Mouse (Mus musculus): Measurements from ENCODE around the gene Foxr1. TPM values are rescaled to one million over a fixed set of nuclear protein-coding genes. Genes with fewer than 3 reads are reported as not detected.

The Foxr1 gene
- polyA plus RNA-seq, 1 experiment from 2014 or later = not detected

GRCm38 (mm10) chr9:44483510-44484044, 42.6 kb upstream of the Foxr1 start:
- H3K4me2 ChIP-seq = peak overlapping the region; percentile 99
- no peaks in the 10 kb centered on the region for H3K36me3 ChIP-seq
- H3K4me3 ChIP-seq = peak overlapping the region; percentile 90
- WGBS = 0% methylated on average over 12 of the region's 12 CpGs
- peak overlapping the region; percentile 98 for H3K9ac ChIP-seq
- no peaks in the 10 kb centered on the region for H3K9me3 ChIP-seq
- ATAC-seq (ENCODE audit: low FRiP score) = peak; percentile 17
- peaks cover 70% of the 10 kb centered on the region for H3K4me1 ChIP-seq (replicated peaks)
- peak overlapping the region; percentile 98 for H3K27ac ChIP-seq
- no peaks in the 10 kb centered on the region for H3K27me3 ChIP-seq

GRCm38 (mm10) chr9:44483041-44483509, 42.1 kb upstream of the Foxr1 start:
- no peaks in the 10 kb centered on the region for H3K36me3 ChIP-seq
- peak overlapping the region; percentile 99 for H3K4me2 ChIP-seq
- H3K4me1 ChIP-seq (replicated peaks) = peaks cover 66% of the 10 kb centered on the region
- no peaks in the 10 kb centered on the region for H3K27me3 ChIP-seq
- H3K4me3 ChIP-seq = peak overlapping the region; percentile 90
- H3K9me3 ChIP-seq = no peaks in the 10 kb centered on the region
- no peak for ATAC-seq (ENCODE audit: low FRiP score)
- WGBS = under 1% methylated on average over 30 of the region's 39 CpGs
- H3K9ac ChIP-seq = peak overlapping the region; percentile 98
- H3K27ac ChIP-seq = peak overlapping the region; percentile 98

GRCm38 (mm10) chr9:44482552-44482951, 41.6 kb upstream of the Foxr1 start, which contains the start of gene Bcl9l:
Gene Bcl9l, plus strand, starts transcription at chr9:44482825.
- Histone ChIP-seq H3K9me3 (no peaks in the 10 kb centered on the region), H3K4me2 (peak within 1 kb of the TSS; percentile 99), H3K9ac (peak within 1 kb of the TSS; percentile 98), H3K4me3 (peak within 1 kb of the TSS; percentile 90), H3K27ac (peak within 1 kb of the TSS; percentile 98), H3K27me3 (no peaks in the 10 kb centered on the region), H3K4me1 (replicated peaks) (peaks cover 66% of the 10 kb centered on the region), H3K36me3 (no peaks in the 10 kb centered on the region)
- peak; percentile 65 for ATAC-seq (ENCODE audit: low FRiP score)
- under 1% methylated on average over 24 of the region's 31 CpGs for WGBS

- peaks cover 66% of the 10 kb centered on the region for H3K4me1 ChIP-seq (replicated peaks)
- H3K27ac ChIP-seq = peak overlapping the region; percentile 98
- peak overlapping the region; percentile 99 for H3K4me2 ChIP-seq
- ATAC-seq (ENCODE audit: low FRiP score) = no peak
- H3K27me3 ChIP-seq = no peaks in the 10 kb centered on the region
- H3K9me3 ChIP-seq = no peaks in the 10 kb centered on the region
- no peaks in the 10 kb centered on the region for H3K36me3 ChIP-seq
- peak overlapping the region; percentile 98 for H3K9ac ChIP-seq
- peak overlapping the region; percentile 90 for H3K4me3 ChIP-seq
- WGBS = 8% methylated on average over 3 of the region's 3 CpGs
These were observed 41.2 kb upstream of the Foxr1 start for GRCm38 (mm10) chr9:44482112-44482511.

- WGBS = under 1% methylated on average over 26 of the region's 26 CpGs
- peak overlapping the region; percentile 82 for H3K4me3 ChIP-seq
- peaks cover 44% of the 10 kb centered on the region for H3K4me1 ChIP-seq (replicated peaks)
- 0 out of 2 replicates have a peak, but pooled peaks cover 2% of the 10 kb centered on the region for H3K27me3 ChIP-seq
- peak overlapping the region; percentile 89 for H3K9ac ChIP-seq
- no peaks in the 10 kb centered on the region for H3K9me3 ChIP-seq
- peak overlapping the region; percentile 99 for H3K27ac ChIP-seq
- peak; percentile 65 for ATAC-seq (ENCODE audit: low FRiP score)
- H3K4me2 ChIP-seq = peak overlapping the region; percentile 97
- no peaks in the 10 kb centered on the region for H3K36me3 ChIP-seq
These were observed 38.9 kb upstream of the Foxr1 start for GRCm38 (mm10) chr9:44479628-44480428.

- Histone ChIP-seq H3K27me3 (0 out of 2 replicates have a peak, but pooled peaks cover 2% of the 10 kb centered on the region), H3K36me3 (no peaks in the 10 kb centered on the region), H3K4me2 (peak overlapping the region; percentile 97), H3K9me3 (no peaks in the 10 kb centered on the region), H3K4me1 (replicated peaks) (peaks cover 37% of the 10 kb centered on the region), H3K9ac (peak overlapping the region; percentile 89), H3K4me3 (peak overlapping the region; percentile 82), H3K27ac (peak overlapping the region; percentile 99)
- ATAC-seq (ENCODE audit: low FRiP score) = peak; percentile 57
- WGBS = under 1% methylated on average over 29 of the region's 29 CpGs
These were observed 38.1 kb upstream of the Foxr1 start for GRCm38 (mm10) chr9:44478959-44479605.

- Histone ChIP-seq H3K4me1 (replicated peaks) (peaks cover 31% of the 10 kb centered on the region), H3K27ac (peak overlapping the region; percentile 99), H3K4me3 (peak overlapping the region; percentile 82), H3K9me3 (no peaks in the 10 kb centered on the region), H3K36me3 (no peaks in the 10 kb centered on the region), H3K4me2 (peak overlapping the region; percentile 97), H3K9ac (peak overlapping the region; percentile 89), H3K27me3 (0 out of 2 replicates have a peak, but pooled peaks cover 2% of the 10 kb centered on the region)
- WGBS = under 1% methylated on average over 25 of the region's 27 CpGs
- peak; percentile 49 for ATAC-seq (ENCODE audit: low FRiP score)
These were observed 37.4 kb upstream of the Foxr1 start for GRCm38 (mm10) chr9:44478229-44478921.

GRCm38 (mm10) chr9:44477339-44478228, 36.6 kb upstream of the Foxr1 start:
- 0 out of 2 replicates have a peak, but pooled peaks cover 2% of the 10 kb centered on the region for H3K27me3 ChIP-seq
- H3K4me1 ChIP-seq (replicated peaks) = peaks cover 31% of the 10 kb centered on the region
- H3K4me3 ChIP-seq = peak overlapping the region; percentile 82
- H3K9ac ChIP-seq = peak overlapping the region; percentile 89; the same call in 1 of the 2 replicates
- H3K4me2 ChIP-seq = peak overlapping the region; percentile 97
- peak overlapping the region; percentile 99 for H3K27ac ChIP-seq
- H3K9me3 ChIP-seq = no peaks in the 10 kb centered on the region
- ATAC-seq (ENCODE audit: low FRiP score) = no peak
- H3K36me3 ChIP-seq = no peaks in the 10 kb centered on the region
- WGBS = 5% methylated on average over 24 of the region's 24 CpGs

- WGBS = 94% methylated on average over 3 of the region's 3 CpGs
- no peak overlapping the region for H3K4me3 ChIP-seq
- H3K4me2 ChIP-seq = no peak overlapping the region
- H3K9ac ChIP-seq = no peak overlapping the region
- no peaks in the 10 kb centered on the region for H3K9me3 ChIP-seq
- H3K27me3 ChIP-seq = 0 out of 2 replicates have a peak, but pooled peaks cover 2% of the 10 kb centered on the region
- no peak for ATAC-seq (ENCODE audit: low FRiP score)
- H3K27ac ChIP-seq = no peak overlapping the region
- H3K36me3 ChIP-seq = no peaks in the 10 kb centered on the region
- peaks cover 22% of the 10 kb centered on the region for H3K4me1 ChIP-seq (replicated peaks)
These were observed 35.0 kb upstream of the Foxr1 start for GRCm38 (mm10) chr9:44475936-44476335.

- ATAC-seq (ENCODE audit: low FRiP score) = no peak
- no peaks in the 10 kb centered on the region for H3K36me3 ChIP-seq
- no peak overlapping the region for H3K27ac ChIP-seq
- no peak overlapping the region for H3K4me2 ChIP-seq
- no peak overlapping the region for H3K9ac ChIP-seq
- H3K4me1 ChIP-seq (replicated peaks) = peaks cover 12% of the 10 kb centered on the region
- H3K9me3 ChIP-seq = no peaks in the 10 kb centered on the region
- no peak overlapping the region for H3K4me3 ChIP-seq
- 0 out of 2 replicates have a peak, but pooled peaks cover 2% of the 10 kb centered on the region for H3K27me3 ChIP-seq
- WGBS = 33% methylated on average over 1 of the region's 1 CpGs
These were observed 33.4 kb upstream of the Foxr1 start for GRCm38 (mm10) chr9:44474327-44474726.

GRCm38 (mm10) chr9:44473184-44473583, 32.2 kb upstream of the Foxr1 start:
- H3K27me3 ChIP-seq = 0 out of 2 replicates have a peak, but pooled peaks cover 2% of the 10 kb centered on the region
- H3K27ac ChIP-seq = no peak overlapping the region
- H3K4me2 ChIP-seq = no peak overlapping the region
- no peaks in the 10 kb centered on the region for H3K9me3 ChIP-seq
- H3K4me3 ChIP-seq = no peak overlapping the region
- H3K4me1 ChIP-seq (replicated peaks) = peaks cover 21% of the 10 kb centered on the region
- no peak for ATAC-seq (ENCODE audit: low FRiP score)
- WGBS = 65% methylated on average over 3 of the region's 3 CpGs
- no peak overlapping the region for H3K9ac ChIP-seq
- no peaks in the 10 kb centered on the region for H3K36me3 ChIP-seq
